Mouse (Mus musculus) forebrain, embryonic 15.5 days (tissue): ENCODE measurements around the gene Stx5a. TPM values are rescaled to one million over a fixed set of nuclear protein-coding genes. Genes with fewer than 3 reads are reported as not detected.

Experiments used
- ATAC-seq: fragments of 200-750 bp; cut with Nextera tagmentation; replicated peaks from 2 replicates; pipeline ENCODE4 v1.8.0; 2017; ENCODE audit warnings: mild to moderate bottlenecking, moderate TSS enrichment, moderate library complexity
- H3K27ac ChIP-seq: fragments of 300-500 bp; sonication (generic); replicated peaks from 2 replicates; pipeline ENCODE4 v1.5.1; 2015; ENCODE audit warnings: mild to moderate bottlenecking, inconsistent platforms
- H3K27me3 ChIP-seq: fragments of 300-500 bp; sonication (generic); 2 replicates; pipeline ENCODE4 v1.6.1; 2015; ENCODE audit warnings: inconsistent platforms
- H3K36me3 ChIP-seq: fragments of 300-500 bp; sonication (generic); 2 replicates; pipeline ENCODE4 v1.6.1; 2015; ENCODE audit warnings: mild to moderate bottlenecking, inconsistent platforms
- H3K4me1 ChIP-seq: fragments of 300-500 bp; sonication (generic); 2 replicates; pipeline ENCODE4 v1.6.1; 2015; ENCODE audit warnings: inconsistent platforms
- H3K4me2 ChIP-seq: fragments of 300-500 bp; sonication (generic); replicated peaks from 2 replicates; pipeline ENCODE4 v1.6.1; 2015; ENCODE audit warnings: mild to moderate bottlenecking, inconsistent platforms
- H3K4me3 ChIP-seq: fragments of 300-500 bp; sonication (generic); 2 replicates; pipeline ENCODE4 v1.5.1; 2015; ENCODE audit warnings: mild to moderate bottlenecking, inconsistent platforms
- H3K9ac ChIP-seq: fragments of 300-500 bp; sonication (generic); replicated peaks from 2 replicates; pipeline ENCODE4 v1.6.1; 2015; ENCODE audit warnings: mild to moderate bottlenecking, inconsistent platforms
- H3K9me3 ChIP-seq: fragments of 300-500 bp; sonication (generic); 2 replicates; pipeline ENCODE4 v1.6.1; 2016; ENCODE audit warnings: inconsistent platforms
- WGBS: fragments of 180-500 bp; shearing (Covaris S2); methylation state at CpG from one replicate; pipeline ENCODE4 v1.1.7; 2015; ENCODE audit warnings: mixed read lengths; 5-methylcytosine and 5-hydroxymethylcytosine counted together
- microRNA-seq: library from miRNA; unstranded; fragments of <30 nt; microRNA quantifications from one replicate; pipeline ENCODE4, GENCODE M21; 2016
- polyA plus RNA-seq: library from polyadenylated mRNA; unstranded; fragments of >200 nt; fragmentation: Nextera tagmentation; extraction: Ambion mirVana; gene quantifications from 2 replicates; pipeline ENCODE4 v1.2.1, GENCODE M21; 2015

Gene Stx5a
- polyA plus RNA-seq, 1 experiment from 2014 or later = 133 TPM

GRCm38 (mm10) chr19:8790171-8790570 lies 49.0 kb downstream of the Stx5a start:
- WGBS = 85% methylated on average over 7 of the region's 7 CpGs
- no peaks in the 10 kb centered on the region for H3K9me3 ChIP-seq
- H3K4me1 ChIP-seq = peaks cover 12% of the 10 kb centered on the region
- no peak overlapping the region for H3K4me2 ChIP-seq
- peaks cover 27% of the 10 kb centered on the region for H3K36me3 ChIP-seq
- no peak overlapping the region for H3K27ac ChIP-seq
- no peaks in the 10 kb centered on the region for H3K27me3 ChIP-seq
- ATAC-seq = no peak
- H3K9ac ChIP-seq = no peak overlapping the region
- no peak overlapping the region for H3K4me3 ChIP-seq

- peaks cover 21% of the 10 kb centered on the region for H3K36me3 ChIP-seq
- peak within 1 kb of the TSS; percentile 74 for H3K9ac ChIP-seq
- no peaks in the 10 kb centered on the region for H3K27me3 ChIP-seq
- H3K9me3 ChIP-seq = no peaks in the 10 kb centered on the region
- H3K27ac ChIP-seq = peak within 1 kb of the TSS; percentile 70
- H3K4me1 ChIP-seq = peaks cover 32% of the 10 kb centered on the region
- 2% methylated on average over 25 of the region's 25 CpGs for WGBS
- H3K4me2 ChIP-seq = peak within 1 kb of the TSS; percentile 89
- ATAC-seq = peak; percentile 75
- H3K4me3 ChIP-seq = peak within 1 kb of the TSS; percentile 78
These were observed 57.2 kb downstream of the Stx5a start, which contains the start of gene Polr2g for GRCm38 (mm10) chr19:8798264-8798946. TSS of gene Polr2g (minus strand) at chr19:8798577.

- Histone ChIP-seq H3K9ac (no peak overlapping the region), H3K9me3 (no peaks in the 10 kb centered on the region), H3K4me3 (no peak overlapping the region; the same call in 1 of the 2 replicates), H3K4me2 (peak overlapping the region; percentile 89; the same call in 1 of the 2 replicates), H3K4me1 (peaks cover 36% of the 10 kb centered on the region), H3K27ac (no peak overlapping the region), H3K36me3 (peaks cover 16% of the 10 kb centered on the region), H3K27me3 (no peaks in the 10 kb centered on the region)
- no peak for ATAC-seq
These were observed 57.7 kb downstream of the Stx5a start for GRCm38 (mm10) chr19:8798947-8799315.

GRCm38 (mm10) chr19:8802130-8802821 lies 61.1 kb downstream of the Stx5a start, which contains the start of gene Zbtb3:
TSS of gene Zbtb3 (plus strand) at chr19:8802555.
- peak; percentile 97 for ATAC-seq
- H3K4me1 ChIP-seq = peaks cover 30% of the 10 kb centered on the region
- peak within 1 kb of the TSS; percentile 69 for H3K4me3 ChIP-seq
- H3K9me3 ChIP-seq = no peaks in the 10 kb centered on the region
- peak within 1 kb of the TSS; percentile 61 for H3K4me2 ChIP-seq
- WGBS = under 1% methylated on average over 30 of the region's 30 CpGs
- H3K9ac ChIP-seq = peak within 1 kb of the TSS; percentile 65
- no peaks in the 10 kb centered on the region for H3K27me3 ChIP-seq
- H3K36me3 ChIP-seq = peaks cover 23% of the 10 kb centered on the region
- peak within 1 kb of the TSS; percentile 95 for H3K27ac ChIP-seq

GRCm38 (mm10) chr19:8803204-8803780 lies 62.1 kb downstream of the Stx5a start:
- 89% methylated on average over 9 of the region's 9 CpGs for WGBS
- peak overlapping the region; percentile 0; the same call in 1 of the 2 replicates for H3K9ac ChIP-seq
- no peaks in the 10 kb centered on the region for H3K27me3 ChIP-seq
- peak overlapping the region; percentile 69 for H3K4me3 ChIP-seq
- ATAC-seq = no peak
- H3K4me1 ChIP-seq = peaks cover 22% of the 10 kb centered on the region
- peaks cover 33% of the 10 kb centered on the region for H3K36me3 ChIP-seq
- no peaks in the 10 kb centered on the region for H3K9me3 ChIP-seq
- peak overlapping the region; percentile 61 for H3K4me2 ChIP-seq
- no peak overlapping the region for H3K27ac ChIP-seq

GRCm38 (mm10) chr19:8803879-8804660 lies 62.9 kb downstream of the Stx5a start:
- Histone ChIP-seq H3K9me3 (no peaks in the 10 kb centered on the region), H3K4me2 (no peak overlapping the region), H3K4me3 (no peak overlapping the region), H3K9ac (no peak overlapping the region), H3K27ac (no peak overlapping the region), H3K4me1 (peaks cover 19% of the 10 kb centered on the region), H3K27me3 (no peaks in the 10 kb centered on the region), H3K36me3 (peaks cover 36% of the 10 kb centered on the region)
- ATAC-seq = no peak
- WGBS = 91% methylated on average over 11 of the region's 11 CpGs

Small RNA genes within 50 kb of the gene (microRNA-seq; reads per million reads assigned to microRNA genes)
- gene Mir6992 = not detected

Other genes starting within 250 kb of the Stx5a start
- gene Slc22a8, start 150.2 kb upstream of the Stx5a start, polyA plus RNA-seq = 5.5 and 6.1 TPM in 2 replicates
- gene Slc22a6, start 123.4 kb upstream of the Stx5a start, polyA plus RNA-seq = 6.6 and 7.8 TPM in 2 replicates
- gene Chrm1, start 77.6 kb upstream of the Stx5a start, polyA plus RNA-seq = 5.1 and 5.4 TPM in 2 replicates
- 164 and 171 TPM in 2 replicates for gene Slc3a2, start 18.0 kb upstream of the Stx5a start, polyA plus RNA-seq
- 96.5 and 97.4 TPM in 2 replicates for gene Wdr74, start 5.6 kb upstream of the Stx5a start, polyA plus RNA-seq
- gene 1700092M07Rik, start 695 bp upstream of the Stx5a start, polyA plus RNA-seq = 1.5 and 2.5 TPM in 2 replicates
- gene Nxf1, start 15.7 kb downstream of the Stx5a start, polyA plus RNA-seq = 187 and 192 TPM in 2 replicates
- 249 and 250 TPM in 2 replicates for gene Tmem223, start 29.6 kb downstream of the Stx5a start, polyA plus RNA-seq
- gene Tmem179b, start 33.1 kb downstream of the Stx5a start, polyA plus RNA-seq = 27.4 and 33.9 TPM in 2 replicates
- gene Taf6l, start 45.0 kb downstream of the Stx5a start, polyA plus RNA-seq = 32.2 and 34.1 TPM in 2 replicates
- 162 and 169 TPM in 2 replicates for gene Polr2g, start 57.2 kb downstream of the Stx5a start, polyA plus RNA-seq
- 8.3 and 9.6 TPM in 2 replicates for gene Zbtb3, start 61.1 kb downstream of the Stx5a start, polyA plus RNA-seq
- 68.4 and 72.7 TPM in 2 replicates for gene Ttc9c, start 77.9 kb downstream of the Stx5a start, polyA plus RNA-seq
- 5.9 and 6.1 TPM in 2 replicates for gene Hnrnpul2, start 78.6 kb downstream of the Stx5a start, polyA plus RNA-seq
- not detected in 2 replicates for gene AC129217.1, start 88.4 kb downstream of the Stx5a start, polyA plus RNA-seq
- gene Bscl2, start 96.1 kb downstream of the Stx5a start, polyA plus RNA-seq = 80.7 and 85.2 TPM in 2 replicates
- 272 and 281 TPM in 2 replicates for gene Gng3, start 97.8 kb downstream of the Stx5a start, polyA plus RNA-seq
- 0.53 and 0.60 TPM in 2 replicates for gene Lrrn4cl, start 109.4 kb downstream of the Stx5a start, polyA plus RNA-seq
- gene Ubxn1, start 130.1 kb downstream of the Stx5a start, polyA plus RNA-seq = 178 and 181 TPM in 2 replicates
- 55.4 and 61.8 TPM in 2 replicates for gene Uqcc3, start 139.5 kb downstream of the Stx5a start, polyA plus RNA-seq
- gene Lbhd1, start 142.3 kb downstream of the Stx5a start, polyA plus RNA-seq = 59.1 and 74.7 TPM in 2 replicates
- gene Gm49403, start 142.5 kb downstream of the Stx5a start, polyA plus RNA-seq = not detected in 2 replicates
- 53.9 and 55.0 TPM in 2 replicates for gene 1810009A15Rik, start 147.4 kb downstream of the Stx5a start, polyA plus RNA-seq
- gene Gm49416, start 147.5 kb downstream of the Stx5a start, polyA plus RNA-seq = 0.25 TPM in 1 of 2 replicates, not detected in the other
- gene Ints5, start 151.6 kb downstream of the Stx5a start, polyA plus RNA-seq = 42.0 and 43.7 TPM in 2 replicates
- gene Ganab, start 156.7 kb downstream of the Stx5a start, polyA plus RNA-seq = 88.1 and 89.6 TPM in 2 replicates
- gene B3gat3, start 179.0 kb downstream of the Stx5a start, polyA plus RNA-seq = 78.9 and 81.0 TPM in 2 replicates
- 0.87 and 1.5 TPM in 2 replicates for gene Rom1, start 187.9 kb downstream of the Stx5a start, polyA plus RNA-seq
- 10.4 and 11.7 TPM in 2 replicates for gene Eml3, start 188.1 kb downstream of the Stx5a start, polyA plus RNA-seq
- 171 and 175 TPM in 2 replicates for gene Mta2, start 200.5 kb downstream of the Stx5a start, polyA plus RNA-seq
- gene Tut1, start 212.4 kb downstream of the Stx5a start, polyA plus RNA-seq = 34.1 and 34.7 TPM in 2 replicates
- gene Eef1g, start 225.6 kb downstream of the Stx5a start, polyA plus RNA-seq = 336 and 348 TPM in 2 replicates
- gene Ahnak, start 247.9 kb downstream of the Stx5a start, polyA plus RNA-seq = 2.6 and 3.7 TPM in 2 replicates